Mouse (Mus musculus): ENCODE data around the gene Pcdh9.

DNA sequence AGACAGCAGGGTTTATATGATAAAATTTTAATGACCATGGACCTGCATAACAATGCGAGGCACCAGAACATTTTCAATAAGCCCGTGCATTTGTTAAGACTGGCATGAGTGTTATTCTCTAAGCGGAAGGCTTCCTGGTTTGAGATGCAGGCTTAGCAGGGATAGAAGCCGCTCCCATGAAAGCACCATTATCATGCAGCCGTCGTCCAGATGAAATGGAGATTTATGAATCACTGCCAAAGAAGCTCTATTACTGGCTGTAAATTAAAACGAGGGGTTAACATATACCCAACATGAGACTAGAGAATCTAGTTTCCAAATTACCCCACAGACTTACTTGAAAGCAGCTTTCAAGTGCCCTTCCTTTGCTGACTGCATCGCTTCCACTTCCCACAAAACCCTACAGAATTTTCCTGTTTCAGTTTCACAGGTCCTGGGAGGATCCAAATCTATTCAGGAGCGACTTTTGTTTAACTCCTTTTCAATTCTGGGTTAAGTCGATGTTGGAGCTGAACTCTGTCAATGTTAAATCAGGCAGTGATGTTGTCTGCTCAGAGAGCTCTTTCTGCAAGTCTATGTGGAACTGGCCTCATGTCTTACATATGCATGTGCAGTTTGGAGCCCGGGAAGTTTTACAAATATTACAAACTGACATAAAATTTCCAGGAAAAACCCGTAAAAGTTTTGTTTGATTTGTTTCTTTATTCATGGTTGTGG lies 188.9 kb downstream of the Pcdh9 start:
- no peak for TF ChIP-seq POLR2A (IDR thresholded peaks at IDR 0.05; ENCODE audit: borderline replicate concordance, insufficient read depth, low read length)
- TF ChIP-seq CTCF (IDR thresholded peaks at IDR 0.05; ENCODE audit: borderline replicate concordance, insufficient read depth, low read depth, low read length) = no peak

Data from cerebellum, adult 2 months (tissue).